Mouse (Mus musculus): ENCODE results near the gene Stmn3.

DNA sequence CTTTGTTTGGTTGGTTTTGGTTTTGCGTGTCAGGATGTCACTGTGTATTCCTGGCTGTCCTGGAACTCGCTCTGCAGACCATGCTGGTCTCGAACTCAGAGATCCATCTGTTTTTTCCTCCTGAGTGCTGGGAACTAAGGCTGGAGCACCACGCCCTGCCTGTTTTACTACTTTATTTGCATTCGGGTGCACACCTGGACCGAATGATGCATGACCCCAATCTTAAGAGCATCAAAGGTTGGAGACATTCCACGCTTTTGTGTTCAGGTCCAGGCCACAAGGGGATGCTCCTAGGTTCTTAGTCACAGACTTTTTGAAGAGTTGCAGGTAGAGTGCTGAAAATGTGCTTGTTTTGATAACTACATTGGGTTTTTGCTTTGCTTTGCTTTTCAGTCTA, 5.8 kb upstream of the Stmn3 start:
- TF ChIP-seq CTCF (IDR thresholded peaks at IDR 0.05; ENCODE audit: borderline replicate concordance, control insufficient read depth, extremely low read depth, insufficient read depth, low read length, poor library complexity): no peak
- TF ChIP-seq POLR2A (IDR thresholded peaks at IDR 0.05; ENCODE audit: control insufficient read depth, extremely low read depth, insufficient read depth, low read length, poor library complexity): no peak

Data from thymus, adult 2 months (tissue).